Mouse (Mus musculus): ENCODE data around the gene Vmn2r77. TPM values are rescaled to one million over a fixed set of nuclear protein-coding genes. Genes with fewer than 3 reads are reported as not detected.

Vmn2r77 gene
- polyA plus RNA-seq, 1 experiment from 2014 or later, result not detected

Other genes starting within 250 kb of the Vmn2r77 start
- not detected in 2 replicates for gene Olfr295, start 211.2 kb upstream of the Vmn2r77 start, polyA plus RNA-seq (2014; fragmentation: Nextera tagmentation; extraction: Ambion mirVana)
- not detected in 2 replicates for gene Olfr294, start 178.4 kb upstream of the Vmn2r77 start, polyA plus RNA-seq (2014; fragmentation: Nextera tagmentation; extraction: Ambion mirVana)
- gene Olfr293, start 146.0 kb upstream of the Vmn2r77 start, polyA plus RNA-seq (2014; fragmentation: Nextera tagmentation; extraction: Ambion mirVana), result not detected in 2 replicates
- not detected in 2 replicates for gene Olfr292, start 106.7 kb upstream of the Vmn2r77 start, polyA plus RNA-seq (2014; fragmentation: Nextera tagmentation; extraction: Ambion mirVana)
- gene Folh1, start 19.1 kb upstream of the Vmn2r77 start, polyA plus RNA-seq (2014; fragmentation: Nextera tagmentation; extraction: Ambion mirVana), result 0.08 and 0.10 TPM in 2 replicates
- not detected in 2 replicates for gene Vmn2r78, start 120.1 kb downstream of the Vmn2r77 start, polyA plus RNA-seq (2014; fragmentation: Nextera tagmentation; extraction: Ambion mirVana)
- not detected in 2 replicates for gene Vmn2r79, start 201.1 kb downstream of the Vmn2r77 start, polyA plus RNA-seq (2014; fragmentation: Nextera tagmentation; extraction: Ambion mirVana)